ENCODE assay signal across 23 mouse cellular contexts in genomic region chr13:95632144-95632543, GRCm38 (mm10). TPM values are rescaled to one million over a fixed set of nuclear protein-coding genes. Genes with fewer than 3 reads are reported as not detected.
DNase-seq lines count a peak whose midpoint lies in the region; ATAC-seq and TF ChIP-seq lines count a peak whose summit lies in the region.
"Had no signal": no experiment of that assay in that cellular context is flagged by ENCODE, and none has a peak within 500 bp of the region (broad histone marks: within the 10 kb centered on the region; RNA-seq: fewer than 3 reads in every experiment).

No protein-coding gene starts in this region.

- H3K27me3 ChIP-seq in heart, embryonic 10.5 days (ENCODE audit: insufficient read depth, poor library complexity, severe bottlenecking) = no peaks in the 10 kb centered on the region
- H3K27me3 ChIP-seq in heart, embryonic 13.5 days (replicated peaks) = no peaks in the 10 kb centered on the region
- no peaks in the 10 kb centered on the region for H3K27me3 ChIP-seq in heart, embryonic 11.5 days (ENCODE audit: control insufficient read depth, insufficient read depth, low read length)
- H3K27me3 ChIP-seq in lung, embryonic 14.5 days (ENCODE audit: insufficient read depth, low read length) = no peaks in the 10 kb centered on the region
- H3K27me3 ChIP-seq in MEL (ENCODE audit: control insufficient read depth in 1 of 2, insufficient read depth in 2 of 2, low read length in 2 of 2) = no peaks in the 10 kb centered on the region
- H3K27me3 ChIP-seq: CH12.LX, Patski had no signal

- ATAC-seq in heart, embryonic 13.5 days (ENCODE audit: extremely low read depth, insufficient number of reproducible peaks, low FRiP score, low TSS enrichment) = no peak
- ATAC-seq in heart, embryonic 11.5 days (replicated peaks; ENCODE audit: insufficient number of reproducible peaks, low FRiP score, low TSS enrichment) = no peak
- no peak for ATAC-seq in lung, embryonic 14.5 days (ENCODE audit: insufficient read depth)
- ATAC-seq: activated CD4-positive, CD25-positive, alpha-beta regulatory T cell, adult 4 months; CD4-positive, CD25-positive, alpha-beta regulatory T cell, adult 4 months; Patski had no signal

- H3K27ac ChIP-seq in heart, embryonic 10.5 days = peak overlapping the region; percentile 42; the same call in 1 of the 2 replicates
- peak overlapping the region; percentile 90 for H3K27ac ChIP-seq in heart, embryonic 13.5 days (replicated peaks)
- H3K27ac ChIP-seq in heart, embryonic 11.5 days (ENCODE audit: low read depth, low read length) = no peak overlapping the region
- H3K27ac ChIP-seq in lung, embryonic 14.5 days (ENCODE audit: low read depth) = no peak overlapping the region
- peak overlapping the region; percentile 63 for H3K27ac ChIP-seq in MEL (ENCODE audit: control insufficient read depth, low read depth, low read length)

- no peak for TF ChIP-seq CTCF in lung, embryonic 14.5 days (IDR thresholded peaks at IDR 0.05; ENCODE audit: low read depth)
- no peak for TF ChIP-seq CTCF in MEL (IDR thresholded peaks at IDR 0.05 in 2 of 3, conservative IDR thresholded peaks at IDR 0.05 in 1 of 3; ENCODE audit: control insufficient read depth in 1 of 3, insufficient read depth in 1 of 3, low read depth in 2 of 3, low read length in 3 of 3, poor library complexity in 1 of 3, severe bottlenecking in 1 of 3)

- no peak for DNase-seq in heart, embryonic 10.5 days (ENCODE audit: low spot score)
- no peak for DNase-seq in heart, adult 18-20 months
- peak; percentile 74 for DNase-seq in lung, embryonic 14.5 days
- no peak for DNase-seq in lung, postnatal 4 days
- peak; percentile 74 for DNase-seq in MEL (ENCODE audit: low read depth, low spot score)
- no peak for DNase-seq in thymus, postnatal 10 days (ENCODE audit: low spot score in 2 of 2)
- DNase-seq: adrenal gland, adult 2 months; adrenal gland, adult 8-10 months; adrenal gland, postnatal 10 days; adrenal gland, postnatal 14 days; adrenal gland, postnatal 25 days; adrenal gland, postnatal 36 days; B cell, adult 2 months; cerebellum, adult 11 months; cerebellum, adult 11-12 months; cerebellum, adult 18-20 months had no signal

- no peaks in the 10 kb centered on the region for H3K79me2 ChIP-seq in MEL (ENCODE audit: control insufficient read depth, insufficient read depth, low read length, poor library complexity)

- TF ChIP-seq RAD21 in MEL (IDR thresholded peaks at IDR 0.05; ENCODE audit: low read depth, low read length) = no peak

- no peak overlapping the region for H3K4me3 ChIP-seq in heart, embryonic 10.5 days
- H3K4me3 ChIP-seq in heart, embryonic 13.5 days = no peak overlapping the region
- no peak overlapping the region for H3K4me3 ChIP-seq in heart, embryonic 11.5 days (ENCODE audit: low read depth, low read length)
- no peak overlapping the region for H3K4me3 ChIP-seq in lung, embryonic 14.5 days (ENCODE audit: low read depth, low read length)
- peak overlapping the region; percentile 22 to 38; a peak in 3 of 4 replicates for H3K4me3 ChIP-seq in MEL (ENCODE audit: control insufficient read depth in 1 of 2, insufficient read depth in 1 of 2, low read depth in 2 of 2, low read length in 2 of 2)

- 84% methylated on average over 6 of the region's 6 CpGs for WGBS in heart, embryonic 10.5 days
- WGBS in heart, embryonic 13.5 days = 72% methylated on average over 6 of the region's 6 CpGs
- WGBS in heart, embryonic 11.5 days (ENCODE audit: insufficient replicate concordance) = 86% methylated on average over 6 of the region's 6 CpGs
- WGBS in lung, embryonic 14.5 days = 63% methylated on average over 6 of the region's 6 CpGs

- H3K9me3 ChIP-seq in heart, embryonic 10.5 days = no peaks in the 10 kb centered on the region
- H3K9me3 ChIP-seq in heart, embryonic 13.5 days = no peaks in the 10 kb centered on the region
- H3K9me3 ChIP-seq in heart, embryonic 11.5 days (replicated peaks; ENCODE audit: control insufficient read depth, low read length) = no peaks in the 10 kb centered on the region
- H3K9me3 ChIP-seq in lung, embryonic 14.5 days (ENCODE audit: low read depth, low read length) = no peaks in the 10 kb centered on the region
- no peaks in the 10 kb centered on the region for H3K9me3 ChIP-seq in MEL (replicated peaks; ENCODE audit: insufficient read depth, low read length)
- H3K9me3 ChIP-seq: G1E had no signal

- H3K4me1 ChIP-seq in heart, embryonic 10.5 days = peaks cover 22% of the 10 kb centered on the region
- H3K4me1 ChIP-seq in heart, embryonic 13.5 days = peaks cover 35% of the 10 kb centered on the region
- peaks cover 5% of the 10 kb centered on the region for H3K4me1 ChIP-seq in heart, embryonic 11.5 days (ENCODE audit: control insufficient read depth, insufficient read depth, low read length)
- peaks cover 9% of the 10 kb centered on the region; the same call in 1 of the 2 replicates for H3K4me1 ChIP-seq in lung, embryonic 14.5 days (ENCODE audit: insufficient read depth)
- peaks cover 10 to 31% of the 10 kb centered on the region in 2 experiments for H3K4me1 ChIP-seq in MEL (ENCODE audit: control insufficient read depth in 1 of 2, insufficient read depth in 2 of 2, low read length in 2 of 2)

- no peak overlapping the region for H3K9ac ChIP-seq in heart, embryonic 13.5 days
- H3K9ac ChIP-seq in heart, embryonic 11.5 days (ENCODE audit: low read depth, low read length) = no peak overlapping the region
- H3K9ac ChIP-seq in lung, embryonic 14.5 days = no peak overlapping the region
- peak overlapping the region; percentile 10; the same call in 1 of the 2 replicates for H3K9ac ChIP-seq in MEL (ENCODE audit: control insufficient read depth, low read depth, low read length, poor library complexity, severe bottlenecking)

- peak; percentile 73 to 75 for TF ChIP-seq EP300 in MEL (IDR thresholded peaks at IDR 0.05; ENCODE audit: low read depth in 1 of 2, low read length in 2 of 2)

- H3K36me3 ChIP-seq in heart, embryonic 10.5 days = peaks cover 6% of the 10 kb centered on the region
- peaks cover 23% of the 10 kb centered on the region for H3K36me3 ChIP-seq in heart, embryonic 13.5 days
- H3K36me3 ChIP-seq in heart, embryonic 11.5 days (ENCODE audit: control insufficient read depth, insufficient read depth, low read length) = no peaks in the 10 kb centered on the region
- peaks cover 3% of the 10 kb centered on the region; the same call in 1 of the 2 replicates for H3K36me3 ChIP-seq in lung, embryonic 14.5 days (ENCODE audit: insufficient read depth)
- peaks cover 0 to 25% of the 10 kb centered on the region in 2 experiments; a peak in 3 of 4 replicates for H3K36me3 ChIP-seq in MEL (ENCODE audit: control insufficient read depth in 1 of 2, insufficient read depth in 2 of 2, low read length in 2 of 2)

- H3K4me2 ChIP-seq in heart, embryonic 13.5 days = no peak overlapping the region
- no peak overlapping the region for H3K4me2 ChIP-seq in heart, embryonic 11.5 days
- no peak overlapping the region for H3K4me2 ChIP-seq in lung, embryonic 14.5 days

- no peak for TF ChIP-seq POLR2A in MEL (IDR thresholded peaks at IDR 0.05; ENCODE audit: control insufficient read depth in 1 of 2, insufficient read depth in 1 of 2, low read depth in 1 of 2, low read length in 2 of 2, poor library complexity in 1 of 2)

TF ChIP-seq in MEL, 35 proteins besides CTCF, POLR2A, EP300 and RAD21:
- TF ChIP-seq CHD1 (IDR thresholded peaks at IDR 0.05; ENCODE audit: low read depth, low read length) (no peak), POLR2AphosphoS2 (IDR thresholded peaks at IDR 0.05; ENCODE audit: low read length) (no peak), KAT2A (conservative IDR thresholded peaks at IDR 0.05; ENCODE audit: low read depth, low read length) (no peak), MYC (IDR thresholded peaks at IDR 0.05; ENCODE audit: low read depth, low read length) (no peak), MAZ (IDR thresholded peaks at IDR 0.05; ENCODE audit: low read depth, low read length) (no peak), GABPA (IDR thresholded peaks at IDR 0.05; ENCODE audit: low read depth, low read length) (no peak), MYB (IDR thresholded peaks at IDR 0.05; ENCODE audit: low read depth, low read length) (peak; percentile 51; the same call in 1 of the 2 replicates), RCOR1 (IDR thresholded peaks at IDR 0.05; ENCODE audit: low read depth, low read length) (peak; percentile 37; the same call in 1 of the 2 replicates), MAFK (IDR thresholded peaks at IDR 0.05; ENCODE audit: borderline replicate concordance, low read depth, low read length) (no peak), MXI1 (IDR thresholded peaks at IDR 0.05; ENCODE audit: low read depth, low read length) (0 out of 2 replicates have a peak, but pooled peaks have one; percentile 34), POLR2AphosphoS5 (IDR thresholded peaks at IDR 0.05; ENCODE audit: borderline replicate concordance, low read depth, low read length) (no peak), CHD2 (IDR thresholded peaks at IDR 0.05; ENCODE audit: low read length) (no peak), TCF12 (IDR thresholded peaks at IDR 0.05; ENCODE audit: low read depth, low read length) (peak; percentile 61; the same call in 1 of the 2 replicates), ETS1 (IDR thresholded peaks at IDR 0.05; ENCODE audit: low read depth, low read length) (peak; percentile 88), SIN3A (IDR thresholded peaks at IDR 0.05; ENCODE audit: low read length) (peak; percentile 47; the same call in 1 of the 2 replicates), GATA1 (IDR thresholded peaks at IDR 0.05; ENCODE audit: low read depth, low read length) (peak; percentile 53; the same call in 1 of the 2 replicates), MAX (IDR thresholded peaks at IDR 0.05; ENCODE audit: low read length) (no peak), TBP (IDR thresholded peaks at IDR 0.05; ENCODE audit: low read depth, low read length) (no peak), TAL1 (IDR thresholded peaks at IDR 0.05; ENCODE audit: low read length) (no peak), ZMIZ1 (IDR thresholded peaks at IDR 0.05; ENCODE audit: low read depth, low read length) (no peak), NRF1 (IDR thresholded peaks at IDR 0.05; ENCODE audit: insufficient read depth, low read depth, low read length, poor library complexity, severe bottlenecking) (no peak)

RNA-seq across cellular contexts. Expression of gene F2r, which starts 13.9 kb away (rescaled TPM):
- 159 and 166 TPM in 2 replicates for polyA plus RNA-seq in heart, embryonic 10.5 days (2016; fragmentation: Nextera tagmentation; extraction: Ambion mirVana)
- total RNA-seq in heart, adult 18-20 months (2021) = 10 to 100 TPM; 20.6 to 22.6 TPM
- polyA plus RNA-seq in heart, embryonic 13.5 days (2015; fragmentation: Nextera tagmentation; extraction: Ambion mirVana) = 124 and 129 TPM in 2 replicates
- 171 and 195 TPM in 2 replicates for polyA plus RNA-seq in heart, embryonic 11.5 days (2014; fragmentation: Nextera tagmentation; extraction: Ambion mirVana)
- polyA plus RNA-seq in lung, embryonic 14.5 days (2014; fragmentation: Nextera tagmentation; extraction: Ambion mirVana) = 109 and 110 TPM in 2 replicates
- 18.2 and 19.1 TPM in 2 replicates for total RNA-seq in MEL (2012; rRNA removed)
- 10 to 100 TPM in 1 of 2 experiments, not detected in 1; 32.7 TPM for polyA plus RNA-seq in MEL (2012; ENCODE audit: insufficient read depth in 1 of 2, insufficient read length in 2 of 2, low read depth in 1 of 2, low replicate concordance in 2 of 2, missing spikeins in 1 of 2)
- total RNA-seq: G1E had no signal

Comparison
In these comparisons a context has a peak if more than half of its experiments do, and no peak if none do; other contexts are left out.
1. DNase-seq: peak in lung, embryonic 14.5 days (single experiment) and MEL (single experiment); none in heart, embryonic 10.5 days (single experiment), heart, adult 18-20 months (0 of 2), lung, postnatal 4 days (0 of 2) and thymus, postnatal 10 days (0 of 2).
2. H3K27ac ChIP-seq: peak in heart, embryonic 10.5 days (single experiment), heart, embryonic 13.5 days (single experiment) and MEL (single experiment); none in heart, embryonic 11.5 days (single experiment) and lung, embryonic 14.5 days (single experiment).
3. H3K4me3 ChIP-seq: peak in MEL (2 of 2); none in heart, embryonic 10.5 days (single experiment), heart, embryonic 13.5 days (single experiment), heart, embryonic 11.5 days (single experiment) and lung, embryonic 14.5 days (single experiment).